Mouse (Mus musculus): Measurements from ENCODE around the gene Olfr281. TPM values are rescaled to one million over a fixed set of nuclear protein-coding genes. Genes with fewer than 3 reads are reported as not detected.
A peak's percentile ranks its signal among the peaks of the same experiment; 100 is the strongest.
"Not testable (repeated sequence)": the region's sequence is repeated elsewhere in the genome, so short reads cannot be mapped to it uniquely, and the experiment has no call there.

Olfr281 gene
- not detected for total RNA-seq (2021)

DNA sequence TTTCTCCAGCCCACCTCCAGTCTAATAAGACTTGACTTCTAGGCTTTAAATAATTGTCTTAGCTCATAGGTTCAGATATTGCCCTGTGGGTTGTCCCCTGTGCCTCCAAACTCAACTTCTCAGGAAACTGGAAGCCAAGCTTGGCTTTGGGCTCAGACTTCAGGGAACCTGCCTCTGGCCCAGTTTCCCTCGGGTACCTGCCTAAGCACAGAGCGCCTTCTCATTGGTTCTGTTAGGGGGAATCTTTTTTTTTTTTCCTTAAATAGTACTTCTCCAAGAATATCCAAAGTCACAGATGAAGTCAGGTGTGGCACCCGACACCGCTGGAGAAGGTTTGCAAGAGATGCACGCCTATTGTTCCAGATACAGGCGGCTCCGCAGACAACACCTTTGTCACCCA, at the start of gene Olfr281:
Gene Olfr281, plus strand, starts transcription at position 301 of the 400 bp plus-strand sequence.
- no peak for DNase-seq
- intact Hi-C loops (cut with DNase I), result loop anchor here (5.0 kb wide), 1 partner anchor 1465 kb away; no protein-coding TSS in a partner anchor

DNA sequence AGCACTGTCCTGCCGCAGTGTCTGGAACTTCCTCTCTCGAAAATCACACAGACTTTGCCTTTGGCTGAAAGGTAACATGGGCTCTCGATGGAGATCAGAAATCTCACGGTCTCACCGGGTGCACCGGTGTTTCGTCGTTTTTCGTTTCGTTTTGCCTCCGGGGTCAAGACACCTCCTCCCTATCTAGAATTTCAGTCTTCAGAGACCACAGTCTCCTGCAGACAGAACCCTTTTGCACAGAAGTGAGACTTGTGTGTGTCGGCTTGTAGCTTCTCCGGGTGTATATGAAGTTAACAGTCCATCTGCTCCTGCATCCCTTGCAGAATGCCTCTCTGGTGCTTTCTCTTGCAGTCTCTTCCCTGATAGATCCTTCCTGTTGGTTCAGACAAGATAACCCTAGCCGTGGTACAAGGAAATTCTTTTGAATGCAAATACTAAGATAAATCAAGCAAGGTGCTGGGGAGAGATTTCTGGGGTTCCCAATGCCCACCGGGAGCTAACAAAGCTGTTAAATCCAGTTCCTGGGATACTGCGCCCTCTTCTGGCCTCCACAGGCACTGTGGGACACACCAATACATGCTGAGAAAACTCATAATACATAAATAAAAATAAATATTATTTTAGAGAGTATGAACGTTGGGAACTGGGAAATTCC, 43.9 kb upstream of the Olfr281 start:
- intact Hi-C loops (cut with DNase I), result no loop called here
- DNase-seq, result no peak

DNA sequence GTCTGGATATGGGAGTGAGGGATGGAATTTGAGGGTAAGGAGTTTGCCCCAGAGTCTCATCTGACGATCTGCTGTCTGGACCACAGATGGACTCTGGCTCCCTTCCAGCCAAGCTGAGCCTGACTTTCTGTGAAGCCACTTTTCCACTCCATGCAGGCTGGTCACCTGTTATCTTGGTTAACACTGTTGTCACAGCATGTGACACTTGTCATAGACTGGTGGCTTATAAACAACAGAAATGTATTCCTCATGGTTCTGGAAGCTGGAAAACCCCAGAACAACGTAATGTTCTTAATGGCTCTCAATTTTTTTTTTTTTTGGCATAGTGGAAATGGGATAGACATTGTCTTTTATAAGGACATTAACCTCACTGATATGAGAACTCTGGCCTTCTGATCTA, 42.8 kb upstream of the Olfr281 start:
- no peak for DNase-seq

DNA sequence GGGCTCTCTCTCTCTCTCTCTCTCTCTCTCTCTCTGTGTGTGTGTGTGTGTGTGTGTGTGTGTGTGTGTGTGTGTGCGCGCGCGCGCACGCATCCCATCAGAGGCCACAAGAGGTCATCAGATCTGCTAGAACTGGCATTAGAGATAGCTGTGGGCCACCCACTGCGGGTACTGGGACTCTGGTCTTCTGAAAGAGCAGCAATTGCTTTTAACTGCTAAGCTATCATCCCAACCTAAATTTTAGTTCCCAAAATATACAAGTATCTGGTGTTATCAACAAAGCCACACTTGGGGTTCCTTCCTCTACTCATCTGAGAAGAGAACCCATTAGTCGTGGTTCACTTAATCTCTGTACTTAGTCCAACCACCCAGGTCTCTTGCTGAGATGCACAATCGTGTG, 42.1 kb upstream of the Olfr281 start:
- DNase-seq, result no peak
- intact Hi-C loops (cut with DNase I), result no loop called here

More for the DNA sequence above, 42.8 kb upstream of the Olfr281 start:
- intact Hi-C loops (cut with DNase I), result no loop called here

DNA sequence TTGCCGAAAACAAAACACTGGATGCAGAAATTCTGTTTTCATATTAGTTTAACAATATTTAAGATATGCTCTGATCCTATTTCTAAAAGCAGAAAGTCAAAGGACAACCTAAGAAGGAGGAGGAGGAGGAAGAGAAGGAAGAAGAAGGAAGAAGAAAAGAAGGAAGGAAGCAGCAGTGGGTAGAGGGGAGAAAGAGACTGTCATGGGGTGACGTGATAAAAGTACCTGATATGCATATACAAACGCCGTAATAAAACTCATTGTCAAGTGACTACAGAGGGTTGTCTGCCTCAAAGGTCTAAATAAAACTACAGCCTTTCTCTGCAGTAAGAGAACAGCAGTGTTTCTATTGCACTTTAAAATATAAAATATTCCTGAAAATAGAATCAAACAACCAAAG, 36.4 kb upstream of the Olfr281 start:
- DNase-seq, result no peak
- intact Hi-C loops (cut with DNase I), result no loop called here

DNA sequence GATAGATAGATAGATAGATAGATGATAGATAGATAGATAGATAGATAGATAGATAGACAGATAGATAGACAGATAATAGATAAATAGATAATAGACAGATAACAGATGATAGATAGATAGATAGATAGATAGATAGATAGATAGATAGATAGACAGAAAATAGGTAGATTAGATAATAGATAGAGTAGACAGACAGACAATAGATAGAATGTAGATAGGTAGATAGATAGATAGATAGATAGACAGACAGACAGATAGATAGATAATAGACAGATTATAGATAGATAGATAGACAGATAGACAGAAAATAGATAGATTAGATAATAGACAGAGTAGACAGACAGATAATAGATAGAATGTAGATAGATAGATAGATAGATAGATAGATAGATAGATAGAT, 35.6 kb upstream of the Olfr281 start:
- DNase-seq; intact Hi-C loops (cut with DNase I): not testable (repeated sequence)

DNA sequence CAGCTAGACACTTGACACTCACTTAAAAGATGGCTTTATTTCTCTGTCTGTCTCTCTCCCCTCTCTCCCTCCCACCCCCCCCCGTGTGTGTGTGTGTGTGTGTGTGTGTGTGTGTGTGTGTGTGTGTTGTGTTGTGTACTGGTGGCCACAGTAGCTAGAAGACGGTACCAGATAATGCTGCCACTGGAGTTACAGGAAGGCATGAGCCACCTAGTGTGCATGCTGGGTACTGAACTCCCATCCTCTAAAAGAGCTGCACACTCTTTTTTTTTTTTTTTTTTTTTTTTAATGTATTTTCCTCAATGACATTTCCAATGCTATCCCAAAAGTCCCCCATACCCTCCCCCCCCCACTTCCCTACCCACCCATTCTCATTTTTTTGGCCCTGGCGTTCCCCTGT, 35.1 kb upstream of the Olfr281 start:
- DNase-seq, result not testable (repeated sequence)

DNA sequence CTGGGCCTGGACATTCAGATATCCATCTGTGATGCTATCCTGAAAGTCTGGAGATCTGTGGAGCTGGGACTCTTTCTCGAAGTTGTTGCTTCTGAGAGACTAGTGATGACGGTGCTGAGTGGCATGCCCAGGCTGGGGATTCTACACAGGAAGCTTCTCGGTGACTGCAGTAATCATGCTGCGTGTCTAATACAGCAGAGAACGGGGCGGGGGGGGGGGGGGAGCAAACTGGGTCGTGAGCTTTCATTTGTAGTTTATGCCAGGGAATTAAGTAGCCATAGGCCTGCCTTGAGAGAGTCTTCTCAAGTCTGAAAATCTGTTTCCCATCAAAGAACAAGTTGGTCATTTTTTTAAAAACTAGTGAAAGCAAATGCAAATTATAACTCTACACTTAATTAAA, 34.3 kb upstream of the Olfr281 start:
- intact Hi-C loops (cut with DNase I), result no loop called here

More for the DNA sequence above, 35.1 kb upstream of the Olfr281 start:
- intact Hi-C loops (cut with DNase I), result not testable (repeated sequence)

DNA sequence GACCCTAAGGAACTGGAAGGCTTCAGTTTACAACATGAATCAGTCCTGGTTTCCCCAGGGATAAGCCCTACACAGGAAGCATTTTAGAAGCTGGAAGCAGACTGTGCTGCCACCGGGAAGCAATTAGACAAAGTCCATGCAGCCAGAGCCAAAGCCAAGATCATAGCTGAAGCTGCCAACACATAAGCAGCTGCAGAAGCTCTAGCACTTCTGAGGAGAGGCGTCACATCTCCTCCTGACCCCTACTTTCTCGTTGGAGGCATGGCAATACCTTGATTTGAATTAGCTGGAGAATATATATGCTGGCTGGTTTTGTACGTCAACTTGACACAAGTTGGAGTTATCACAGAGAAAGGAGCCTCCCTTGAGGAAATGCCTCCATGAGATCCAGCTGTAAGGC, 31.5 kb upstream of the Olfr281 start:
- DNase-seq, result no peak
- intact Hi-C loops (cut with DNase I), result loop anchor here (5.0 kb wide), 1 partner anchor 81 kb away; no protein-coding TSS in a partner anchor

More for the DNA sequence above, 34.3 kb upstream of the Olfr281 start:
- no peak for DNase-seq

DNA sequence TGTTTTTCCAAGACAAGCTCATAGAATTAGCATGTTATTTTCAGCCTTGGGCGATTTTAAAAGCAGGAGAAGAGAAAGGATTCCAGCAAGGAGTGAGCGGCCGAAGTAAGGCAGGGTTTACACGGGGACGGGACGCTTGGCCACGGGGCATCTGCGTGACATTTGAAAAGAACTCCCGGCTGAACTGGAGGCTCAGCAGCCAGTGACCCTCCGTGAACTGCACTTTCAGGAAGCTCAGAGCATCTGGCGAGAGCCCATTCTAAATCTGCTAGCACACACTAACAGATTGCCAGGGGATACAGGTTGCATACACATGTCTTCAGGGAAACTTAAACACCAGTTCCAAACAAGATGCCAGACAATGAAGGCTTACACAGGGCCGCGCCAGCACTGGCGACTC, 28.1 kb upstream of the Olfr281 start:
- intact Hi-C loops (cut with DNase I), result loop anchor here (5.0 kb wide), 1 partner anchor 78 kb away; no protein-coding TSS in a partner anchor
- no peak for DNase-seq

DNA sequence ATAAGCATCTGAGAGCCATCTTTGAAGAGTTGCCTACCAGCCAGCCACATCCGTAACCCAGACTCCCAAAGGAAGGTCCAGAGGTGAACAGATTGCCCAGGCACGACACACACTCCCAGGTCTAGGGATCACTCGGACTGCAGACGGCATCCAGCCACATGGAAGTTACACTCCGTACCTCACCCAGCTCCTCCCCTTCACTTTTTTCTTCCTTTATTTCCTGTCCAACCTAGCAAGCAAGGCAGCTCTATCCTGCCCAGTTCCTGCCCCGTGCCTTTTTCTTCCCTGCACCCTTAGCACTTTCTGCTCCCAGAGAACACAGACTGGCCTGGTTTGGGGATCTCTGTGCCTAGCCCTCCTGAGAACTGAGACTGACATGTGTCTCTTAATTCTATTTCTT, 27.6 kb upstream of the Olfr281 start:
- DNase-seq, result no peak
- intact Hi-C loops (cut with DNase I), result loop anchor here (5.0 kb wide), 1 partner anchor 78 kb away; no protein-coding TSS in a partner anchor

DNA sequence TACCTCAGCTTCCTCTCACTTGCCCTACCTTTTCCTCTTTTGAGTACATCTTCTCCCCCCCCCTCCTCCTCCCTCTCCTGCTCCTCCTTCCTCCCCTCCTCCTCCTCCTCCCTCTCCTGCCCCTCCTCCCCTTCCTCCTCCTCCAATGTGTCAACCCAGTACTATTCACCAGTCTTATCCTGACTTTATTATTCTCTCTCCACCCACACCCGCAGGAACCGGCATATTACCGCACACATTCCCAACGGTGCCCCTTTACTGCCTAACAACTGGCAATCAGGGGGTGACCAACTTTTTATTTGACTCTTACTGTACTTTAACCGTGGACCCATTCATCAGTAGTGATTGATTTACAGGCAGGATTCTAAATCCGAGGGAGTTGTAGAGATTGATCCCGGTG, 27.2 kb upstream of the Olfr281 start:
- DNase-seq, result no peak
- intact Hi-C loops (cut with DNase I), result no loop called here

DNA sequence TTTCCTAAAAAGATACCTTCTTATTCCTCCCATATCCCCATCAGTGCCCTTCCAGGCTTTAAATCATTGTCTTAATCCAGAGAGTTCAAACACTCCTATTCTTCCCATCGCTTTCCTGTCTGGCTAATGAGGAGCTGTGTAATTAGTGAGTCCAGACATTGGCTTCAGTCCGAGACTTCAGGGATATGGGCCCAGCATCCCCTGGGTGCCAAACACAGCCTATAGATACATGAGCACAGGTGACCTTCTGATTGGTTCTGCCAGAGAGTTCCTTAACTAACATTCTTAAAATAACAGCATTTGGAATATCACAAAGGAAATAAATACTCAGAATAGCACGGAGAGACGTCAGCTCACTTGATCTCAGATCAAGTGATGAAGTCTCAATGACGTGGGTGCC, 21.5 kb upstream of the Olfr281 start, which contains the start of gene Olfr282:
Gene Olfr282, plus strand, starts transcription at position 301 of the 400 bp plus-strand sequence.
- intact Hi-C loops (cut with DNase I), result not testable (repeated sequence)

DNA sequence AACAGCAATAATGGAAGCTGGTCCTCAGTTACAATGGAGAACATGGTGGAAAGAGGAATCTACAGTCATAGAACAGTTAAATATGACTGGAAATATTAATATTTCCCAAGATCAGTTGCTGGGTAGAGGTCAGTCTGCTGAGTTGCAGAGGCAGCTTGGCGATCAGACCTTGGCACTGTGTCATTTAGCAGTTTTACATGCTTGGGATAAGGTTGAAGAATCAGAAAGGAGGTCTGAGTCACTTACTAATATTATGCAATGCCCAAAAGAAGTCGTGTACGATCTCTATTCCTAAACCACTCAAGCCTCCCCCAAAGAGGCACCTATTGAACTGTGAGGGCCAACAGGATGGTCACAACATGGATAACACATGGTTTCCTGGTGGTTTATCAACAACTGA, 7.8 kb upstream of the Olfr281 start:
- intact Hi-C loops (cut with DNase I), result no loop called here
- DNase-seq, result no peak

More for the DNA sequence above, 21.5 kb upstream of the Olfr281 start, which contains the start of gene Olfr282:
- not testable (repeated sequence) for DNase-seq

DNA sequence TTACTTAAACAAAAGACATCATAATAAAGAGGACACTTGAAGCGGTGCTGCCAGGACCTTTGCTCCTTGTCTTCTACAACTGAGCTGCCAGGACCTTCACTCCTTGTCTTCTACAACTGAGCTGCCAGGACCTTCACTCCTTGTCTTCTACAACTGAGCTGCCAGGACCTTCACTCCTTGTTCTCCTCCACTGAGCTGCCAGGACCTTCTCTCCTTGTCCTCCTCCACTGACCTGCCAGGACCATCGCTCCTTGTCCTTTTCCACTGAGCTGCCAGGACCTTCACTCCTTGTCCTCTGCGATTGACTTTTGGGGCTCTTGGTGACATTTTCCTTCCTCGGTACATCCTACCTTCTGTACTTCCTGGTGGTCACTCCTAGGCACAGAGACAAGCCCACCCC, 3.9 kb upstream of the Olfr281 start:
- peak in 1 of 2 experiments; percentile 14 for DNase-seq
- intact Hi-C loops (cut with DNase I), result no loop called here

DNA sequence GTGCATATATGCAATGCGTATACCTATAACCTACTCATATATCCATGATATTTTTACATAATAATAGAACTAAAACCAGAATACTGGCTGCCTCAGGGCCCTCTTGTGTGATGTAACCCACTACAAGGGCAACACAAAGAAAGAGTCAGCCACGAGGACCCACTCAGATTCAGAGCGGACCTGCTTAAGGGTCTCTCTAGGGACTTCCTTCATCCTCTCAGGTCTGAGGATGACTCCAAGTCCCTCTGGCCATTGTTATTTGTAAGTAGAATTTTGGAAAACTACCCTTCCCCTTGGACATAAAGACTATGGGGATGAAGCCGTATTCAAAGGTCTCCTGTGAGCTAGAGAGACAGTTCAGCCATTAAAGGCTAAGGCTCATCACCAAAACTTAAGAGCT, 17.2 kb downstream of the Olfr281 start, which contains the start of gene OR5BS1P:
Gene OR5BS1P, plus strand, starts transcription at position 301 of the 400 bp plus-strand sequence.
- intact Hi-C loops (cut with DNase I), result no loop called here
- no peak for DNase-seq

DNA sequence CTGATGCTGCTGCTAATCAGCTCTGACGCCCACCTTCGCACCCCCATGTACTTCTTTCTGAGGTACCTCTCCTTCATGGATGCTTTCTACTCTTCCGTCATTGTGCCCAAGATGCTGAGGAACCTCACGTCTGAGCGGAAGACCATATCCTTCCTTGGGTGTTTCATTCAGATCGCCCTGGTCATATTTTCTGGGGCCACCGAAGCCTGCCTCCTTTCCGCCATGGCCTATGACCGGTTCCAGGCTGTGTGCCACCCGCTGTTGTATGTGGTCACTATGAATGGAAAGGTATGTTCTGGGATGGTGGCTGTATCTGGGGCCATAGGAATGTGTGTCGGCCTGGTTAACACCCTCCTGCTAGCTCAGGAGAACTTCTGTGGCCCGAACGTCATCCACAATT, 19.2 kb downstream of the Olfr281 start:
- intact Hi-C loops (cut with DNase I), result no loop called here

DNA sequence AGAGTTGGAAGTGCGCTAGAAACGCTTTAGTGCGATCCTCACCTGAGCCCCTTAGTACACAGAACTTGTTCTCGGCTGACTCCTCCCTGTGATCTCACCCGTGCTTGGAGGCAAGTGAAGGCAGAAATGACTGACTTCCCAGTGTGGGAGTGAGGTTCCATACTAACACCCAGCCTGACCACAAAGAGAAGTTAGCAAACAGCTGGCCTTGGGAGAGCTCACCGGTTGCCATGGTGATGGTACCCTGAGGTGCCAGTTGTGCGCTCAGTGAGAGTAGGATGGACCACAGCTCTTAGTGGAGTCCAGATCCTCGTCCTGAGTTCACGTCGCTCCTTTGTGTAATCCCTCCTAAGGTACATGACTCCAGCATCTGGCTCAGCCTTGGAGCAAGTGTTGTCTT, 22.6 kb downstream of the Olfr281 start:
- no peak for DNase-seq
- intact Hi-C loops (cut with DNase I), result no loop called here

More for the DNA sequence above, 19.2 kb downstream of the Olfr281 start:
- DNase-seq, result no peak

DNA sequence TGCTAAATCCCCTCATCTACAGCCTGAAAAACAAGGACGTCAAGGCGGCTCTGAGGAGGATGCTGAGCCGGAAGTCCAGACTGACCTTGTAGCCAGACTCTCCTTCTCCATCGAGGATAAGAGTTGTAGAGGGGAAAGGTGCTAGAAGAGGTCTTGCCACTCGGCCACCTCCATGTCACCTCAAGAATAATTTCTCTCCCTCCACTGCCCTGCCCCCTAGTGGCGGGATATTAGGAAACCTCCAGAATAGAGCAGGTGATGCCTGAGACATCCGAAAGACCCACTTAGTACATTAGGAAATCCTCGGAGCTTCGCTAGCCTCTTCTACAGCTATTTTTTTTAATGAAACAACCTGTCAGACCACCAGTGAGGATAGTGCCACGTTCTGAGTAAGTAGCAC, 23.0 kb downstream of the Olfr281 start:
- DNase-seq, result peak; percentile 41 to 72
- intact Hi-C loops (cut with DNase I), result no loop called here

DNA sequence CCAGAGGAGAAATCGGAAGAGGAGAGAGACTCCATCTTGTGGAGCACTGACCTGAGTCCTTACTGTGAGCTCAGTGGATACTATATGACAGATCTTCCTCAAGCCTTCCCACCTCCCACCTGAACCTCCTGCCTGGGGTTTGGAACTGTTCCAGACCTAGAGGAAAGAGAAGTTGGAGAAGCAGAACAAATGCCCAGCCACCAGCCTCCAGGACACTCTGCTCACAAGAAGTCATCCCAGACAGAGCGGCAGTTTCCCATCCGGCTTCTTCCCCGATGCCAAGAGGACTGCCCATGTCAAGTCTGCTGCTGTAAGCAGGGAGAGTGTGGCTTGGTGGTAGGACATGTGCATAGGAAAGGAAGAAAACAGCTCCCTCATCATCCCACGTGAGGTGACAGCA, 23.9 kb downstream of the Olfr281 start:
- intact Hi-C loops (cut with DNase I), result no loop called here
- no peak for DNase-seq

DNA sequence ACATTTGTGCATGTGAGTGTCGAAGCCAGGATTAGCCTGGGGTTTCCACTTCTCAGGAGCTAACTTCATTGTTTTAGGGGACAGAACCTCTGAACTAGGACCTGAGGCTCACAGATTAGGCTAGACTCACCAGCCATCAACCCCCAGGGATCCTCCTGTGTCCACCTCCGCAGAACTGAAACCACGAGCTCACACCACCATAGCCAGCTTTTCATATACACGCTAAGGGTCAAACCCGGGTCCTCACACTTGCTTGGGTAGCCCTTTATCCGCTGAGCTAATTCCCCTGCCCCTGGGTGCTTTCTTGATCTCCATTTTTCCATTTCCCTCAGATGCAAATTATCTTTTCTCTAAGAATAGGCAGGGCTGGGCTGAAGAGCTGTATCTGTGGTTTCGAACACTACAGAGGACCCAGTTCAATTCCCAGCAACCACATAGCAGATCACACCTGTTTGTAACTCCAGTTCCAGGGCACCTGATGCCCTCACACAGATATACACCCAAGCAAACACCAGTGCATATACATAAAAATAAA, 27.2 kb downstream of the Olfr281 start:
- DNase-seq, result no peak
- intact Hi-C loops (cut with DNase I), result no loop called here

DNA sequence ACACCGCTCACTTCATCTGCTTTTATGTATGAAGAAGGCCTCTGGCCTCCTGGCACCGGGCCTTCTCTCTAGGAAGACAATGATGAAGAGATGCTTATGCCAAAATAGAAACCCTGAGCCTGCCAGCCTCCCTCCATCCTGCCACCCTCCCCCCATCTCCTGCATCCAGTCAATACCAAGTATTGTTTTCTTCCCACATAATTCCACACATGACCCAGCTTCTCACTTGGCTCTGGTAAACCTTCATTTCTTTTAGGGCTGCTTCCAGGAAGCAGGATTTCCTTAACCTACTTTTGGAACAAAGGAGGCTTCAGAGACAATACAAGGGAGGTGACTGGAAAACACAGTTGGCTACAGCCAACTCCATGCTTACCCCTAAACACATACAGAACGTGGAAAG, 30.3 kb downstream of the Olfr281 start, which contains the start of gene Lalba:
Gene Lalba, minus strand, starts transcription at position 21 of the 400 bp plus-strand sequence.
- intact Hi-C loops (cut with DNase I), result no loop called here
- no peak for DNase-seq
